Mouse (Mus musculus): ENCODE measurements at regions not wholly inside any gene's neighbourhood (a gene's known extent, or its start where the extent isn't known, plus 50 kb on each side); places are given as distances from the start of the nearest gene placed in this dataset.
A peak's percentile ranks its signal among the peaks of the same experiment; 100 is the strongest.

- no peaks in the 10 kb centered on the region for H3K4me1 ChIP-seq (ENCODE audit: insufficient read depth, low read depth, low read length)
- DNase-seq (ENCODE audit: low spot score) (no peak), ATAC-seq (ENCODE audit: extremely low read depth, insufficient number of reproducible peaks, low FRiP score, poor library complexity, severe bottlenecking) (no peak)
- no peaks in the 10 kb centered on the region for H3K27me3 ChIP-seq (ENCODE audit: insufficient read depth, low read length)
- TF ChIP-seq GATA1 (IDR thresholded peaks at IDR 0.05; ENCODE audit: borderline replicate concordance, low read length) (no peak), TAL1 (conservative IDR thresholded peaks at IDR 0.05; ENCODE audit: low read depth, low read length) (no peak), POLR2AphosphoS5 (IDR thresholded peaks at IDR 0.05; ENCODE audit: insufficient replicate concordance, low read depth, low read length) (no peak), GATA2 (IDR thresholded peaks at IDR 0.05; ENCODE audit: borderline replicate concordance, low read depth, low read length) (no peak), CTCF (IDR thresholded peaks at IDR 0.05; ENCODE audit: low read depth, low read length) (no peak)
- H3K4me3 ChIP-seq (ENCODE audit: low read depth, low read length) = no peak overlapping the region
- peaks cover 85% of the 10 kb centered on the region for H3K9me3 ChIP-seq (replicated peaks)
- H3K36me3 ChIP-seq (replicated peaks) = no peaks in the 10 kb centered on the region
Measured at GRCm38 (mm10) chr4:152775801-152776200, 298.1 kb upstream of the Kcnab2 start.

GRCm38 (mm10) chr4:152771386-152771785 lies 293.7 kb upstream of the Kcnab2 start:
- no peak for DNase-seq (ENCODE audit: low spot score)
- Histone ChIP-seq H3K36me3 (replicated peaks) (no peaks in the 10 kb centered on the region), H3K4me3 (ENCODE audit: low read depth, low read length) (no peak overlapping the region), H3K4me1 (ENCODE audit: insufficient read depth, low read depth, low read length) (no peaks in the 10 kb centered on the region), H3K27me3 (ENCODE audit: insufficient read depth, low read length) (no peaks in the 10 kb centered on the region), H3K9me3 (replicated peaks) (peaks cover 78% of the 10 kb centered on the region)
- no peak for ATAC-seq (ENCODE audit: extremely low read depth, insufficient number of reproducible peaks, low FRiP score, poor library complexity, severe bottlenecking)
- TF ChIP-seq GATA2 (IDR thresholded peaks at IDR 0.05; ENCODE audit: borderline replicate concordance, low read depth, low read length) (no peak), CTCF (IDR thresholded peaks at IDR 0.05; ENCODE audit: low read depth, low read length) (no peak), TAL1 (conservative IDR thresholded peaks at IDR 0.05; ENCODE audit: low read depth, low read length) (no peak), POLR2AphosphoS5 (IDR thresholded peaks at IDR 0.05; ENCODE audit: insufficient replicate concordance, low read depth, low read length) (no peak), GATA1 (IDR thresholded peaks at IDR 0.05; ENCODE audit: borderline replicate concordance, low read length) (no peak)

- Histone ChIP-seq H3K4me3 (ENCODE audit: low read depth, low read length) (no peak overlapping the region), H3K27me3 (ENCODE audit: insufficient read depth, low read length) (no peaks in the 10 kb centered on the region), H3K9me3 (replicated peaks) (peaks cover 71% of the 10 kb centered on the region), H3K4me1 (ENCODE audit: insufficient read depth, low read depth, low read length) (no peaks in the 10 kb centered on the region), H3K36me3 (replicated peaks) (no peaks in the 10 kb centered on the region)
- no peak for DNase-seq (ENCODE audit: low spot score)
- TF ChIP-seq GATA1 (IDR thresholded peaks at IDR 0.05; ENCODE audit: borderline replicate concordance, low read length) (no peak), CTCF (IDR thresholded peaks at IDR 0.05; ENCODE audit: low read depth, low read length) (peak; percentile 10; the same call in 1 of the 2 replicates), GATA2 (IDR thresholded peaks at IDR 0.05; ENCODE audit: borderline replicate concordance, low read depth, low read length) (no peak)
- no peak for ATAC-seq (ENCODE audit: extremely low read depth, insufficient number of reproducible peaks, low FRiP score, poor library complexity, severe bottlenecking)
Measured at GRCm38 (mm10) chr4:152767372-152767771, 289.7 kb upstream of the Kcnab2 start.

GRCm38 (mm10) chr4:152763116-152763515 lies 285.4 kb upstream of the Kcnab2 start:
- Histone ChIP-seq H3K9me3 (replicated peaks) (peaks cover 79% of the 10 kb centered on the region), H3K27me3 (ENCODE audit: insufficient read depth, low read length) (no peaks in the 10 kb centered on the region), H3K4me1 (ENCODE audit: insufficient read depth, low read depth, low read length) (no peaks in the 10 kb centered on the region), H3K36me3 (replicated peaks) (no peaks in the 10 kb centered on the region), H3K4me3 (ENCODE audit: low read depth, low read length) (no peak overlapping the region)
- TF ChIP-seq CTCF (IDR thresholded peaks at IDR 0.05; ENCODE audit: low read depth, low read length) = no peak
- TF ChIP-seq GATA2 (IDR thresholded peaks at IDR 0.05; ENCODE audit: borderline replicate concordance, low read depth, low read length) = no peak
- no peak for TF ChIP-seq TAL1 (conservative IDR thresholded peaks at IDR 0.05; ENCODE audit: low read depth, low read length)
- TF ChIP-seq GATA1 (IDR thresholded peaks at IDR 0.05; ENCODE audit: borderline replicate concordance, low read length) = no peak
- TF ChIP-seq POLR2AphosphoS5 (IDR thresholded peaks at IDR 0.05; ENCODE audit: insufficient replicate concordance, low read depth, low read length) = no peak
- DNase-seq (ENCODE audit: low spot score) (no peak), ATAC-seq (ENCODE audit: extremely low read depth, insufficient number of reproducible peaks, low FRiP score, poor library complexity, severe bottlenecking) (no peak)

- DNase-seq (ENCODE audit: low spot score) = no peak
- no peak for ATAC-seq (ENCODE audit: extremely low read depth, insufficient number of reproducible peaks, low FRiP score, poor library complexity, severe bottlenecking)
- peaks cover 78% of the 10 kb centered on the region for H3K9me3 ChIP-seq (replicated peaks)
- no peaks in the 10 kb centered on the region for H3K27me3 ChIP-seq (ENCODE audit: insufficient read depth, low read length)
- TF ChIP-seq GATA1 (IDR thresholded peaks at IDR 0.05; ENCODE audit: borderline replicate concordance, low read length) (no peak), GATA2 (IDR thresholded peaks at IDR 0.05; ENCODE audit: borderline replicate concordance, low read depth, low read length) (no peak), POLR2AphosphoS5 (IDR thresholded peaks at IDR 0.05; ENCODE audit: insufficient replicate concordance, low read depth, low read length) (no peak), CTCF (IDR thresholded peaks at IDR 0.05; ENCODE audit: low read depth, low read length) (no peak), TAL1 (conservative IDR thresholded peaks at IDR 0.05; ENCODE audit: low read depth, low read length) (no peak)
- no peaks in the 10 kb centered on the region for H3K4me1 ChIP-seq (ENCODE audit: insufficient read depth, low read depth, low read length)
- no peaks in the 10 kb centered on the region for H3K36me3 ChIP-seq (replicated peaks)
- no peak overlapping the region for H3K4me3 ChIP-seq (ENCODE audit: low read depth, low read length)
Measured at GRCm38 (mm10) chr4:152762576-152762975, 284.9 kb upstream of the Kcnab2 start.

GRCm38 (mm10) chr4:152757191-152757590 lies 279.5 kb upstream of the Kcnab2 start:
- DNase-seq (ENCODE audit: low spot score) (no peak), ATAC-seq (ENCODE audit: extremely low read depth, insufficient number of reproducible peaks, low FRiP score, poor library complexity, severe bottlenecking) (no peak)
- H3K36me3 ChIP-seq (replicated peaks) = no peaks in the 10 kb centered on the region
- no peaks in the 10 kb centered on the region for H3K27me3 ChIP-seq (ENCODE audit: insufficient read depth, low read length)
- TF ChIP-seq GATA1 (IDR thresholded peaks at IDR 0.05; ENCODE audit: borderline replicate concordance, low read length) (no peak), CTCF (IDR thresholded peaks at IDR 0.05; ENCODE audit: low read depth, low read length) (no peak), GATA2 (IDR thresholded peaks at IDR 0.05; ENCODE audit: borderline replicate concordance, low read depth, low read length) (no peak), POLR2AphosphoS5 (IDR thresholded peaks at IDR 0.05; ENCODE audit: insufficient replicate concordance, low read depth, low read length) (no peak)
- H3K4me3 ChIP-seq (ENCODE audit: low read depth, low read length) = no peak overlapping the region
- peaks cover 83% of the 10 kb centered on the region for H3K9me3 ChIP-seq (replicated peaks)
- no peaks in the 10 kb centered on the region for H3K4me1 ChIP-seq (ENCODE audit: insufficient read depth, low read depth, low read length)

- H3K9me3 ChIP-seq (replicated peaks) = peaks cover 80% of the 10 kb centered on the region
- DNase-seq (ENCODE audit: low spot score) (no peak), ATAC-seq (ENCODE audit: extremely low read depth, insufficient number of reproducible peaks, low FRiP score, poor library complexity, severe bottlenecking) (no peak)
- TF ChIP-seq POLR2AphosphoS5 (IDR thresholded peaks at IDR 0.05; ENCODE audit: insufficient replicate concordance, low read depth, low read length) (no peak), TAL1 (conservative IDR thresholded peaks at IDR 0.05; ENCODE audit: low read depth, low read length) (no peak), GATA1 (IDR thresholded peaks at IDR 0.05; ENCODE audit: borderline replicate concordance, low read length) (no peak), CTCF (IDR thresholded peaks at IDR 0.05; ENCODE audit: low read depth, low read length) (no peak), GATA2 (IDR thresholded peaks at IDR 0.05; ENCODE audit: borderline replicate concordance, low read depth, low read length) (no peak)
- H3K4me1 ChIP-seq (ENCODE audit: insufficient read depth, low read depth, low read length) = no peaks in the 10 kb centered on the region
- no peaks in the 10 kb centered on the region for H3K36me3 ChIP-seq (replicated peaks)
- no peak overlapping the region for H3K4me3 ChIP-seq (ENCODE audit: low read depth, low read length)
- no peaks in the 10 kb centered on the region for H3K27me3 ChIP-seq (ENCODE audit: insufficient read depth, low read length)
Measured at GRCm38 (mm10) chr4:152756535-152756934, 278.9 kb upstream of the Kcnab2 start.

Measured in G1E (cell line).